Mouse (Mus musculus) cerebellum, adult 9-10 months (tissue): ENCODE results near the gene Kif21a.

Experiments
- DNase-seq: peaks from one replicate; pipeline ENCODE4 v3.0.0; 2022

Gene Kif21a

GRCm38 (mm10) chr15:91049496-91050441 is at the start of gene Kif21a:
Gene Kif21a, minus strand, starts transcription at chr15:91049948.
- peak; percentile 89 for DNase-seq

- no peak for DNase-seq
Observed at GRCm38 (mm10) chr15:91096606-91097005, 46.9 kb upstream of the Kif21a start.

DNA sequence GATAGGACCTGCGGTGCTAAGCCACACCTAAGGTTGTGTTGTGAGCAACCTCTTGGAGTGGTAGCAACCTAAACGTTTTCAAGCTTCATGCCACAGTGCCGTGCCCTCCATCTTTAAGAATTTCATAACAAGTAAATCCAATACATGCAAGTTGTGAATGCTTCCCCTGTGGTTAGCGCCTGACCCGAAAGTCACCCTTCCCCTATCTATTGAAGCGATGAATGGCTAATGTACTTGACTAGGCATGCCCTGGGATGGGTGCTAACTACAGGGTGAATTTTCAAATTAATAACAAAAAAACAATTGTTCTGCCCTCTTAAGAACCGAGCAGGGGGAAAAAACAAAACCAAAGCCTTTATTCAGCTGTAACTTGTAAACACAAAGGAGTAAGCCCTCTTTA is 39.7 kb upstream of the Kif21a start:
- no peak for DNase-seq

GRCm38 (mm10) chr15:91088071-91088470 is 38.3 kb upstream of the Kif21a start:
- DNase-seq: no peak

GRCm38 (mm10) chr15:91077457-91078410 is 28.0 kb upstream of the Kif21a start:
- no peak for DNase-seq

GRCm38 (mm10) chr15:91072440-91072839 is 22.7 kb upstream of the Kif21a start:
- no peak for DNase-seq

- no peak for DNase-seq
Observed at GRCm38 (mm10) chr15:91064310-91064826, 14.6 kb upstream of the Kif21a start.

DNA sequence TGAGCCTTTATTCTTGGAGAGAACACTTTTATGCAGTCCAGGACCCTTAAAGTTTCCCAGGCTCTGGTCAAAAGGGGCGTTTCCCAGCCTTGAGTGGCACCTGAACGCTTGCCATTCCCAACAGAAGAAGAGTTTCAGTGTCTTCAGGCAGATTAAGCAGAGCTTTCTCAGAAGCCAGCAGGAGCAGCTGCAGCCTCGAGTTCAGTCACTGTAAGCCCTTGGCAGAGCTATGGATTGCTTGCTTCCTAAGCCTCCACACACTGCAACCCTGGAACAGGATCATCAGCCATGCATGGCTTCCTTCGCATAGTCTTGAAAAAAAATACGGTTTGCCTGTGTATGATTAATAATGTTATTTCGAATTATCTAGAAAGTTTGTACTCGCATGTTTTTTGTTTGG is 14.1 kb upstream of the Kif21a start:
- DNase-seq: no peak

- no peak for DNase-seq
Observed at GRCm38 (mm10) chr15:91056866-91057342, 7.2 kb upstream of the Kif21a start.

- no peak for DNase-seq
Observed at GRCm38 (mm10) chr15:91056176-91056865, 6.6 kb upstream of the Kif21a start.

- peak; percentile 70 for DNase-seq
Observed at GRCm38 (mm10) chr15:91048951-91049495, 725 bp downstream of the Kif21a start.

DNA sequence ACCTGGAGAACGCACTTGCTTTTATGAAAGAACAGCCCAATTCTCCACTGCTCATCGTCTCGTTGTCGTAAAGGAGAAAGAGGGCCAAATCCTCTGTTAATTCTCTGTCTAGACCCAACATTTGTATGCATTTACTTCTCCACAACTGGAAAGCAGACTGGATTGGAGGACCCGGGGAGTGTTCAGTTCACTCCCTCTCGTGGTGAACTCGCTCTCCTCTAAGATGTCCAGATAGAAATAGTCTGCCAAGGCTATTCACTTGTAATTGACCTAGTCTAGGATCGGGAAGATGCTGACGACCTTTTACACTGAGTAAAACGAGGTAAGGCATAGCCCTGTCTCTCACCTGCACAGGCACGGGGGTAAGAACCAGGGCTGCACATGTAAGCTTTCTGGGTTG is 2.1 kb downstream of the Kif21a start:
- DNase-seq: no peak

DNA sequence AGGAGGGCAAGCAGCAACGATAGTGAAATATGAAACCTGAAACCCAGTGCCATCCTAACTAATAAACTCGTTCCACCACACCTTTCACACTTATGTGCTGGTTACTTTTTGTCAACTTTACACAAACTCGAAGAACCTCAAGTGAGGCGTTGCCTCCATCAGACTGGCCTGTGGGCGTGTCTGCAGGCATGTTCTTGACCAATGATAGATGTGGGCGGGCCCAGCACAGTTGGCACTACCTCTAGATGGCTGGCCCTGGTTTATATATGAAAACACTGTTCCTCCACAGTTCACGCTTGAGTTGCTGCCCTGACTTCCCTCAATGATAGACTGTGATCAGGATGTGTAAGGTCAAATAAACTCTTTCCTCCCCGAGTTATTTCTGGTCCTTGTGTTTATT is 3.2 kb downstream of the Kif21a start:
- no peak for DNase-seq

GRCm38 (mm10) chr15:91043263-91043662 is 6.5 kb downstream of the Kif21a start:
- no peak for DNase-seq

DNA sequence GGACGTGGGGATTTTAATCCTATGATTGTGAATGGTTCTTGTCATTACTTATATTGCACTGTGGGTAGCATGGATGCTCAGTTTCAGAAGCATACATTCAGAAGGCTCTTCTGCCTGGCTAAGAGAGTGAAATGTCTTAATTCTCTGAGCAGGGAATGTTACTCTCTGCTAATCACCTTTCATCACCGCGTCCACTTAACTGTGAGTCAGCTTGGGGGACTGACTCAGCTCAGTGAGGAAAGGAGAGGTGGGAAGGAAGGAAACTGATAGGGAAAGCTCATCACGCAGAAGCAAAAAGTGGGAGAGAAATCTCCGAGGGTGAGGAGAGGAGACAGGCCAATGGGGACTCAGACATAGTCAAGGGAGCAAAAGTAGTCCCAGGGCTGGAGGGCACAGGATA is 10.9 kb downstream of the Kif21a start:
- no peak for DNase-seq

DNA sequence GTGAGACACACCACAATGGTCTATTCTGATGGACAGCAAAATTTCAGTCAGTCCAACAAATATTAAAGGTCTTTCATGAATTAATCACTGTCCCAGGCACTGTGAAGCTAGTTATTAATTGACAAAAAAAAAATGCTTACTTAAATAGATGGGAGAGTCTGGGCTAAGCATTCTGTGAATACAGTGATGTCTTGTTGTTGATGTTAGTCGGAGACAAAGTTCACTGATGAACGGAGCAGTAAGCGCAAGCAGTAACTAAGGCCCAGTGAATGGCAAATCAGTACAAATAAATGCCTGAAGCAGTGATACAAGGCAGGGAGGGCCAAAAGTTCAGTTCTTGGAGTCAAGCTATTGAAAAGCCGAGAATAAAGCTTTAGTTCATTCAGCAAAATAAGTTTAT is 15.7 kb downstream of the Kif21a start:
- no peak for DNase-seq

DNA sequence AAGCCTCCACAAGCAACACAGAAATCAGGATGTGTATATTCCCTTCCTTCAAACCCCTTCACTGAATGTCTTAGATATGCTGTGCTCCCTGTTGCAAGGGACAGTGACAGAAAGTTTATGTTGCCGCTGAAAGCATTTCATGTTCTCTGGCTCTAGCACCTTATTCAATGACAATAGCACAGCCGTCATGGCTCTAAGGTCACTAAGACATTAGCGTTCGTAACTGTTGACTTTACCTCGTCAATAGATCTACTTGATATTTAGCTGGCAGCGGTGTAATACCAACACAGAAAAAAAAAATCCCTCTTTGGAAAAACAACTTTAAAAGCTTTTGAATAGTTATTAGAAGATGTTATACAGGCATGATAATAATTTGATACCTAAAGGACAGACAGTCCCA is 16.2 kb downstream of the Kif21a start:
- no peak for DNase-seq

DNA sequence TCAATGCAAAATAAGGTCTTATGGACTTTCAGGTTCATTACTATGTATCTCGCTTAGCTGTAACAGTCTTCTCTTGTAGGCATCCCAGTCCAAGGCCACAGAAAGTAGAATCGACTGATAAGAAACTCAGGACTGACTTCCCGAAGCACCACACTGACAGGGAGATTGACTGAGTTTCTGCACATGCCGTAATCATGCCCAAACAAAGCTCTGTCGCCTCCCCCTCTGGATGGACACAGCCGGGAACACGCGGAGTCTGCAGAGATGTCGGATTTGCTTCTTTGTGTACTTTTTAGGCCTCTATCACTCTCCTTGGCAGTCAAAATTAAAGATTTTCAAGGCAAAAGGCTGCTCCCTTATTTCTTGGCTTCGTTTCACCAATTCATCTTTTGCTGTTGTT is 20.8 kb downstream of the Kif21a start:
- no peak for DNase-seq

- DNase-seq: no peak
Observed at GRCm38 (mm10) chr15:91028494-91028893, 21.3 kb downstream of the Kif21a start.

GRCm38 (mm10) chr15:91022276-91022675 is 27.5 kb downstream of the Kif21a start:
- DNase-seq: peak; percentile 47

- no peak for DNase-seq
Observed at GRCm38 (mm10) chr15:91018861-91019187, 30.9 kb downstream of the Kif21a start.

DNA sequence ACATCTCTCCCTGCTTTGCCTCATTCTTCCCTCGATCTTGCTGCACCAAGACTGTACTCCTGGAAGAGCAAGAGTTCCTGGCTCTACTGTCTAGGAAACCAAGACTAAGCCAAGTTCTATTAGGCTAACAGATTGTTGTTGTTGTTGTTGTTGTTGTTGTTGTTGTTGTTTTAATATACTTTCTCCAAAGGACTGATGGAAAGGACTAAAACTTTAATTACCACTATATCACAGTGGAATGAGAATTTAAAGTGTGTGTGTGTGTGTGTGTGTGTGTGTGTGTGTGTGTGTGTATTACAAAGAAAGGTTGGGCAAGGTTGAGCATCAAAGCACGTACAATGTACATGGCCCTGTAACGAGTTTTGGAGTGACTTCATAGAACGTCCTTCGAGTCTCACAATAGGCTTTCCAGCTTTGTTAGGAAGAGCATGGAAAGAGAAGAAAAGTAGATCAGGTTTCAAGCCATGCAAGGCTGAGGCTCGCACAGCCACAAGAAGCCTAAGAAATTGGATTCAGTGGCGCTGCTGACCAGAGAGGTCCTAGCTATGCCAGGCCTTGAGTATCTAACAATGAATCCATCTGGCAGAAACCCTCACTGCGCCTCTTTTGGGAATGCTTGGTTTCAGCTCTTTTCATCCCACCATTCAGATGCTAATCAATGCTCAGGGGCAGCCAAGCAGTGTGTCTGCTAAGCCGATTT is 31.4 kb downstream of the Kif21a start:
- DNase-seq: peak; percentile 40
